Mouse (Mus musculus): ENCODE data around the gene Rpgrip1l. TPM values are rescaled to one million over a fixed set of nuclear protein-coding genes. Genes with fewer than 3 reads are reported as not detected.

The Rpgrip1l gene
- total RNA-seq, 2 experiments from 2014 or later: 23.2 to 29.2 TPM

- no peak for DNase-seq (ENCODE audit: low spot score in 2 of 2)
Observed at GRCm38 (mm10) chr8:91278060-91278459, 35.0 kb downstream of the Rpgrip1l start.

GRCm38 (mm10) chr8:91276337-91276736 lies 36.7 kb downstream of the Rpgrip1l start:
- DNase-seq (ENCODE audit: low spot score in 2 of 2): no peak

DNA sequence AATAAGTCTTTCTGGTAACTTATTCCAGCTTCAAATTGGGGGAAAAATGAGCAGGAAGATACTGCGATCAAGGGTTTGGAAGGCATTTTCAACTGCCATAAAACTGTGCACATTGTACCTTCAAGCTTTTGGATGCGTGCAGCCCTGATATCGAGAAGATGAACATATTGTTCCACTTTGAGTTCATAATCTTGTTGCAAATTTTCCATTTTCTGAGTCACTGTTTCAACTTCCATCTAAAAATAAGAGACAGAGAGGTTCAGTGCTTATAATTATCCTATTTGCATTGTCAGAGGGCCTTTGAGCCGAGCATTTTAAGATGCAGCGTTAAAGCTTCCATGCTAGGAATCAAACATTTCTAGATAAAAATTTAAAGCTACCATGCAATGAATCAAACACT lies 39.6 kb downstream of the Rpgrip1l start:
- no peak for DNase-seq (ENCODE audit: low spot score in 2 of 2)

- DNase-seq (ENCODE audit: low spot score in 2 of 2): no peak
Observed at GRCm38 (mm10) chr8:91269374-91269958, 43.6 kb downstream of the Rpgrip1l start.

- DNase-seq (ENCODE audit: low spot score in 2 of 2): no peak
Observed at GRCm38 (mm10) chr8:91264564-91264963, 48.5 kb downstream of the Rpgrip1l start.

- DNase-seq (ENCODE audit: low spot score in 2 of 2): no peak
Observed at GRCm38 (mm10) chr8:91263939-91264338, 49.1 kb downstream of the Rpgrip1l start.

DNA sequence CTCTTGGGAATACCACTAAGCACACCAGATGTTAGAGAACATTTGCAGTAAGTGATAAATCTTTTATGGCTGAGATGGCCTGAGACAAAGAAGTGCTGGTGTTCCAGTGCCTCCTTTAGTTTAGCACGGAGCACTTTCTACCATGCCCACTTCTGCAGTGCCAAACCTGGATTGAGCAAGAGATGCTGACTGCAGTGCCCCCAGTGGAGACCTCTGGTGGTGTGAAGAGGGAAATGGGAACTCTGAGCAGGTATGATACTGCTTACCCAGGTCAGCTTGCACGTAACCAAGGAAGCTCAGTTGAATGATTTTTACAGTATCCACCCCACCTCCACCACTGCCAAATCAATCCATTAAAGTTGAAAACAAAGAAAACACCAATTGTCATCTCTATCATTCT lies 51.5 kb downstream of the Rpgrip1l start:
- no peak for DNase-seq (ENCODE audit: low spot score in 2 of 2)

DNA sequence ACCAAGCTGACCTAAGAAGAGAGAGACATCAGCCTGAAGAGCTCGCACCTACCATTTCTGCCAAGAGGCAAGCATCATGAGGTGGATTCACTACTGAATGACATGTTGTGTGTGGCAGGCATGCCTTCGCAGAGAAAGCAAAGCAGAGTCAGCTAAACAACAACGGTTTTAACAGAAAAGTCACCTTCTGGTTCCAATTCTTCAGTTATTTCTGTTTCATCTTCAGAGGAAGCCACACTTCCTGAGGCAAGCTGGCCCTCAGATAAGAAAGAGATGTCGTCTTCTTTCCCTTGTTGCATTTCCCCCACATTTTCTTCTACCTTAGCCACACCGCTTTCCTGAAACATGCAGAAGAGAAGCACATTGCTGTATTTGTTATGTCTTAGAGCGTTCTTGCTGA lies 62.1 kb downstream of the Rpgrip1l start:
- DNase-seq (ENCODE audit: low spot score in 2 of 2): no peak

- DNase-seq (ENCODE audit: low spot score in 2 of 2): no peak
Observed at GRCm38 (mm10) chr8:91249758-91250466, 63.1 kb downstream of the Rpgrip1l start.

DNA sequence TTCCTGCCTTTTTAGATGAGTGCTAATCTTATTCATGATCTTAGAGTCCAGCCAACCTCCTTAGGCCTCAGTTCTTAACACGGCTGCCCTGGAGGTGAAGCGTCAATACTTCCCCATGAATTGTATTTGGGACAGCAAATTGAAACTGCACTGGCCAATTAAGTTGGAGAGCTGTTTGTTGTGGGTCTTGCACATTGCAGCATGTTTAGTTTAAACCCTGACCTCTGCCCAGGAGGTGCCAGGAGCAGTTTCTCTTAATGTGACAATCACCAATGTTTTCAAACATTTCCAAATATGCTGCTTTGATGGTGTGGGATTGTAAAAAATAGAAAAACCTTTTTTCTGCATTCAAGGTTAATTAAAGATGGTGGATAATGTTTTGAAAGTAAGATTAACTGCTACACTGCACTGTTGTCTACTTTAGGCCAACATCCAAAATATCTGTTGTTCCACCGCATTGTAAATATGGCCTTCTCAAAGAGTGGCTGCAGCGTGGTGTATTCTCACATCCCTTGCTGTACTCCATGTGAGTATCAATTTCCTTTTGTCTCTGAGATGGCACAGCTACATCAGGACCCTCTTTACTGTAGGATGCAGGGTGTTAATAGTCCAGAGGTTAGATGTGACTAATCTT lies 67.1 kb downstream of the Rpgrip1l start:
- no peak for DNase-seq (ENCODE audit: low spot score in 2 of 2)

DNA sequence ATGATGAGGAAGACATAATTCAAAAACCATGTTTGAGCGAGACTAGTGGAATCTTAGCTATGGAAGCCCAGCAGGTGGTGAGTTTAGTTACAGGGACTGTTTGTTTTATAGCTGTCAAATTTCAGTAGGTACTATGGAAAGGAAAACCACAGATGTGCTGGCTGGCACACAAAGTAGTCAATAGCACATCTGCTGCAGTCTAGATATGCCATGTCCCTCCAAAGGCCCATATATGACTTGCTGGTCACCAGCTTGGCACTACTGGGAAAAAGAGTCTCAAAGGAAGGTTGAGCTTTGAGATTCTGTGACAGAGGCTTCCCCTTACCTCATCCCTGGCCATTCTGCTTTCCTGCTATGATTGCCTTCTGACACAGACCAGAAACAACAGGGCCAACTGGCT lies 70.3 kb downstream of the Rpgrip1l start:
- DNase-seq (ENCODE audit: low spot score in 2 of 2): no peak

- DNase-seq (ENCODE audit: low spot score in 2 of 2): no peak
Observed at GRCm38 (mm10) chr8:91241873-91242519, 71.1 kb downstream of the Rpgrip1l start.

GRCm38 (mm10) chr8:91241371-91241770 lies 71.7 kb downstream of the Rpgrip1l start:
- DNase-seq (ENCODE audit: low spot score in 2 of 2): no peak

GRCm38 (mm10) chr8:91237191-91237590 lies 75.9 kb downstream of the Rpgrip1l start:
- no peak for DNase-seq (ENCODE audit: low spot score in 2 of 2)

GRCm38 (mm10) chr8:91234097-91234496 lies 79.0 kb downstream of the Rpgrip1l start:
- DNase-seq (ENCODE audit: low spot score in 2 of 2): no peak

DNA sequence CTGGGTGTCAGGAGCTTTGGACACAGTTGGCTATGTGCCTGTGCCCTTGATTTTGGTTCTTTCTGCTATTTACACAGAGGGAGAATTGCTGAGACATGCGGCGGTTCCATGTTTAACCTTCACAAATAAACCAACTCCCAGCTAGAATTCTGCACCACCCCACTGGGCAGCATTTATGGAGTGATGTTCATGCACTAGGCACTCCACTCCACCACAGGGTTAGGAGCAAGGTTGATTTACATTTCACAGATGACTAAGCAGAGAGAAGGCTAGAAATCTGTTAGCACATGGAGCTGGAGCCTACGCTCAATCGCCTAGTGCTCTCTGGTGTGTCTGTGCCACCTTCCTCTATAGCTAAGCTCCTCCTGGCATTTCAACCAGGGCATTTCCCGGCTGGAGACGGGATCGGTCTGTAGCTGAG lies 85.6 kb downstream of the Rpgrip1l start:
- DNase-seq (ENCODE audit: low spot score in 2 of 2): peak in 1 of 2 experiments; percentile 41

GRCm38 (mm10) chr8:91224227-91224626 lies 88.8 kb downstream of the Rpgrip1l start:
- DNase-seq (ENCODE audit: low spot score in 2 of 2): no peak

GRCm38 (mm10) chr8:91221841-91222240 lies 91.2 kb downstream of the Rpgrip1l start:
- no peak for DNase-seq (ENCODE audit: low spot score in 2 of 2)

DNA sequence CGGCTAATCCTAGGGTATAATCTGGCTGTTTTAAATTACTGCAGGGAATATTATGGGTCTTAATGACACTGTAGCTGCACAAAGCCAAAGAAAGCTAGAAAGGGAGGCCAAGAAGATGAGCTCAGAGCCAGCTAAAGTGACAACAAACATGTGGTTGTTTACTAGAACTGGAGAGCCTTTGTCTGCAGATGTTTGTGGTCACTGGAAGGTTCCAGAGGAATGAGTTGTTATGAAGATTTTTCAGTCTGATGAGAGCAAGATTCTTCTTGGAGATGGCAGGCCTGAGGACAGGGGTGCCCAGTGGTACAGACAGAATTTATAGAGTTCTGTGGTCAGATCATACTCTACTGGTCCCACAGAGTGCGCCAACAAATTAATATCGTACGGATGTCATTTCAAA lies 94.8 kb downstream of the Rpgrip1l start:
- no peak for DNase-seq (ENCODE audit: low spot score in 2 of 2)

DNA sequence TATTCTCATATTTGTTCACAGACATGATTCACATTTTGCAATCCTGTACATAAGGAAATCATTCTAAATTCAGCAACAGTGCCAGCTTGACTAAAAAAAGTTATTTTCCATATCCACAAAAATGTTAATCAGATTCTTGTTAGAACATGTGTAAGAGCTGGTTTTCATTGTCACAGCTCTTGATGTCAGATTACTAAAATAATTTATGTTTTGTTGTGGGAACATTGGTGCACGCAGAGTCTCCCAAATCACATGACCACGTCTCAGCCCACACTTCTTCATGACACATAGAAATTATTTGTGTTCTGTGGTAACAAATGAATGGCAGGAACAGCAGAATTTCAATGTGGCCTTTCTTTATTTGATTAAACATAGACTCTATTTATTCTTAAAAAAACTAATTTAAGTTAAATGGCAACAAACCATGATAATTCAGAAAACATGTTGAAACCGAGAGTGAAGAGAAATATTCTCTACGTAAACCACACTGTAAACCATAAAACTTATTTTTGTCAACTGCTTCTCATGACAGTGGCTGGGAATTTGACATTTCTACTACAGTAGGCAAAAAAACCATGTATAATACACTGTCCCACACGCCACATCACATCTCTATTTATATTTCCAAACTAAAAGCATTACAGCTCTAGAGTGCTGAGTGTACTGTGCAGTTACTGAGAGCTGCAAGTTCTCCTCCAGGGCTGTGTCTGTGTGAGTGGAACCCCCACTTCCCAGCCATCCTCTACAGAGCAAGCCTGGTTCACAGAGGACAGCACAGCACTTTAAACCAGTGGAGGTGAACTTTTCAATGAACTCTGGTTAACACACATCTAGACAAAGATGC lies 95.8 kb downstream of the Rpgrip1l start:
- DNase-seq (ENCODE audit: low spot score in 2 of 2): no peak

DNA sequence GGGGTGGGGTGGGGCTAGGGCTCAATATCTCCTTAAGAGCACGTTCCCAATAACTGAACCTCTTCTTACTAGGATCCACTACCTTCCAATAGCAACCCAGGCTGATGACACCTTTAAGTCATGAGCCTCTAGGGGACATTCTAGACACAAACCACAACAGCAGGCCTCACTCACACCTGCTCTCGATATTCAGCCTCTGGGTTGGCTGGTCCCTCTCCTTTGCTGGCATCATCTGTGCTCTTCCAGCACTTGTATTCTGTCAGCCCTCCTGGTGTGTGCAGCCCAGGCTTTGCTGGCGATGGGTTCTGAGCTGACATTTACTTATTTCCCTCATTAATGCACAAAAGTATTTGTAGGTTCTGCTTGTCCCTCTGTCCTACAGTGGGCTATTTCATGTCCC lies 98.8 kb downstream of the Rpgrip1l start:
- no peak for DNase-seq (ENCODE audit: low spot score in 2 of 2)

Data from left cerebral cortex, adult 18-20 months (tissue).